Comparison of ENCODE assay signal across 8 mouse cellular contexts in the genomic region with DNA sequence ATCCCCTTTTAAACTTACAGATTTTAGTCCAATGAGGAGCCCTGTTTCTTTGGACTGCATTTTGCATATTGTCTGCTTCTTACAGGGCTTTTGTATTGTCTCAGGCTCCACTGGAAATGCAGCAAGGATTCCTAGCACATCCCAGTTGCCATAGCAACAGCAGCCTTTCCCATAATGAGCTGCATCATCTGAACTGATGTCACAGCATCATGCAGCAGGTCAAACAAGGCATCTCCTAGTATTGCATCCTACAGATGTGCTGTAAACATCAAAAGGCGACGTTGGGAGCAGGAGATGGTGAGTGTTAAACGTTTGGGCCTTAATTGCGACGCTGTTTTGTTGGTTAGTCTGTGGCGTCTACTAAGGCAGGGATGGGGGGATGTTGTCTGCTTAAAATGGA. TPM values are rescaled to one million over a fixed set of nuclear protein-coding genes. Genes with fewer than 3 reads are reported as not detected.
A peak's percentile ranks its signal among the peaks of the same experiment; 100 is the strongest.
DNase-seq lines count a peak whose midpoint lies in the region; ATAC-seq lines count a peak whose summit lies in the region.

Gene Akap6, plus strand, starts transcription at position 238 of the 400 bp plus-strand sequence.

- no peak for ATAC-seq in heart, embryonic 14.5 days (ENCODE audit: insufficient number of reproducible peaks, insufficient read depth, low FRiP score, low read depth)
- ATAC-seq in forebrain, embryonic 15.5 days (replicated peaks), result peak; percentile 86
- ATAC-seq in hindbrain, embryonic 12.5 days (ENCODE audit: low FRiP score), result peak; percentile 85

- DNase-seq in heart, embryonic 10.5 days (ENCODE audit: low spot score), result no peak
- peak; percentile 81 for DNase-seq in left cerebral cortex, postnatal 4 days
- DNase-seq in right cerebral cortex, postnatal 10 days (ENCODE audit: low spot score in 2 of 2), result peak; percentile 90 to 95
- no peak for DNase-seq in B cell, adult 2 months
- no peak for DNase-seq in lung, adult 18-20 months

- no peak within 1 kb of the TSS for H3K9ac ChIP-seq in heart, embryonic 14.5 days (ENCODE audit: low read length)
- H3K9ac ChIP-seq in forebrain, embryonic 15.5 days (replicated peaks), result peak within 1 kb of the TSS; percentile 58
- peak within 1 kb of the TSS; percentile 69 for H3K9ac ChIP-seq in hindbrain, embryonic 12.5 days

- H3K9me3 ChIP-seq in heart, embryonic 14.5 days (ENCODE audit: control insufficient read depth, low read length), result no peaks in the 10 kb centered on the region
- no peaks in the 10 kb centered on the region for H3K9me3 ChIP-seq in heart, embryonic 10.5 days
- no peaks in the 10 kb centered on the region for H3K9me3 ChIP-seq in forebrain, embryonic 15.5 days
- H3K9me3 ChIP-seq in hindbrain, embryonic 12.5 days (replicated peaks), result no peaks in the 10 kb centered on the region

- H3K4me2 ChIP-seq in heart, embryonic 14.5 days (ENCODE audit: low read length), result no peak within 1 kb of the TSS
- peak within 1 kb of the TSS; percentile 83 for H3K4me2 ChIP-seq in forebrain, embryonic 15.5 days (replicated peaks)
- peak within 1 kb of the TSS; percentile 75 for H3K4me2 ChIP-seq in hindbrain, embryonic 12.5 days (replicated peaks)

- no peaks in the 10 kb centered on the region for H3K36me3 ChIP-seq in heart, embryonic 14.5 days (ENCODE audit: control insufficient read depth, insufficient read depth, low read length)
- H3K36me3 ChIP-seq in heart, embryonic 10.5 days, result no peaks in the 10 kb centered on the region
- no peaks in the 10 kb centered on the region for H3K36me3 ChIP-seq in forebrain, embryonic 15.5 days
- no peaks in the 10 kb centered on the region for H3K36me3 ChIP-seq in hindbrain, embryonic 12.5 days

- no peaks in the 10 kb centered on the region for H3K27me3 ChIP-seq in heart, embryonic 14.5 days (ENCODE audit: control insufficient read depth, insufficient read depth, low read length)
- H3K27me3 ChIP-seq in heart, embryonic 10.5 days (ENCODE audit: insufficient read depth, poor library complexity, severe bottlenecking), result no peaks in the 10 kb centered on the region
- H3K27me3 ChIP-seq in forebrain, embryonic 15.5 days, result no peaks in the 10 kb centered on the region
- H3K27me3 ChIP-seq in hindbrain, embryonic 12.5 days, result no peaks in the 10 kb centered on the region

- H3K4me3 ChIP-seq in heart, embryonic 14.5 days (ENCODE audit: control insufficient read depth in 1 of 2, insufficient read depth in 1 of 2, low read depth in 1 of 2, low read length in 2 of 2), result no peak within 1 kb of the TSS
- H3K4me3 ChIP-seq in heart, embryonic 10.5 days, result no peak within 1 kb of the TSS
- peak within 1 kb of the TSS; percentile 55 for H3K4me3 ChIP-seq in forebrain, embryonic 15.5 days
- peak within 1 kb of the TSS; percentile 54 for H3K4me3 ChIP-seq in hindbrain, embryonic 12.5 days

- peaks cover 0 to 3% of the 10 kb centered on the region in 2 experiments; a peak in 1 of 4 replicates for H3K4me1 ChIP-seq in heart, embryonic 14.5 days (ENCODE audit: control insufficient read depth in 2 of 2, insufficient read depth in 2 of 2, low read length in 2 of 2)
- peaks cover 20% of the 10 kb centered on the region for H3K4me1 ChIP-seq in heart, embryonic 10.5 days
- peaks cover 37% of the 10 kb centered on the region for H3K4me1 ChIP-seq in forebrain, embryonic 15.5 days
- H3K4me1 ChIP-seq in hindbrain, embryonic 12.5 days, result peaks cover 39% of the 10 kb centered on the region

- no peak within 1 kb of the TSS for H3K27ac ChIP-seq in heart, embryonic 14.5 days (replicated peaks in 1 of 2; ENCODE audit: control insufficient read depth in 1 of 2, insufficient read depth in 1 of 2, low read depth in 2 of 2, low read length in 2 of 2)
- no peak within 1 kb of the TSS; the same call in 1 of the 2 replicates for H3K27ac ChIP-seq in heart, embryonic 10.5 days
- peak within 1 kb of the TSS; percentile 88 for H3K27ac ChIP-seq in forebrain, embryonic 15.5 days (replicated peaks)
- H3K27ac ChIP-seq in hindbrain, embryonic 12.5 days, result peak within 1 kb of the TSS; percentile 87

- intact Hi-C loops in left cerebral cortex, postnatal 4 days (cut with DNase I), result no loop called here

- 72% methylated on average over 6 of the region's 6 CpGs for WGBS in heart, embryonic 14.5 days
- WGBS in heart, embryonic 10.5 days, result 65% methylated on average over 6 of the region's 6 CpGs
- 2% methylated on average over 6 of the region's 6 CpGs for WGBS in forebrain, embryonic 15.5 days
- WGBS in hindbrain, embryonic 12.5 days, result 23% methylated on average over 6 of the region's 6 CpGs

RNA-seq across cellular contexts. Expression of gene Akap6, which starts in this region (rescaled TPM):
- 14.4 and 15.3 TPM in 2 replicates for polyA plus RNA-seq in heart, embryonic 14.5 days (2014; fragmentation: Nextera tagmentation; extraction: Ambion mirVana)
- polyA plus RNA-seq in heart, embryonic 10.5 days (2016; fragmentation: Nextera tagmentation; extraction: Ambion mirVana), result 2.3 and 6.0 TPM in 2 replicates
- 17.4 and 19.4 TPM in 2 replicates for polyA plus RNA-seq in forebrain, embryonic 15.5 days (2015; fragmentation: Nextera tagmentation; extraction: Ambion mirVana)
- 33.1 and 34.2 TPM in 2 replicates for polyA plus RNA-seq in hindbrain, embryonic 12.5 days (2016; fragmentation: Nextera tagmentation; extraction: Ambion mirVana)
- 100 to 1,000 TPM; 120 to 125 TPM for total RNA-seq in left cerebral cortex, postnatal 4 days (2021)

Comparison
In these comparisons a context has a peak if more than half of its experiments do, and no peak if none do; other contexts are left out.
1. H3K27ac ChIP-seq: peak in forebrain, embryonic 15.5 days (single experiment) and hindbrain, embryonic 12.5 days (single experiment); none in heart, embryonic 14.5 days (0 of 2) and heart, embryonic 10.5 days (single experiment).
2. H3K4me3 ChIP-seq: peak in forebrain, embryonic 15.5 days (single experiment) and hindbrain, embryonic 12.5 days (single experiment); none in heart, embryonic 14.5 days (0 of 2) and heart, embryonic 10.5 days (single experiment).
3. DNase-seq: peak in left cerebral cortex, postnatal 4 days (single experiment) and right cerebral cortex, postnatal 10 days (2 of 2); none in heart, embryonic 10.5 days (single experiment), B cell, adult 2 months (0 of 2) and lung, adult 18-20 months (0 of 2).